Mouse (Mus musculus) thymus, adult 2 months (tissue): ENCODE results near the gene Hsp90aa1. TPM values are rescaled to one million over a fixed set of nuclear protein-coding genes. Genes with fewer than 3 reads are reported as not detected.
A peak's percentile ranks its signal among the peaks of the same experiment; 100 is the strongest.
"Not testable (repeated sequence)": the region's sequence is repeated elsewhere in the genome, so short reads cannot be mapped to it uniquely, and the experiment has no call there.

Experiments used
- DNase-seq: peaks from one replicate; pipeline ENCODE4 v3.0.0; 2021
- H3K27ac ChIP-seq: fragments of 200-500 bp; 2 replicates; pipeline ENCODE4 v1.5.1; 2012; ENCODE audit warnings: low read length, control low read depth; ENCODE audit not compliant: control insufficient read depth, insufficient read depth
- H3K27me3 ChIP-seq: fragments of 200-500 bp; 2 replicates; pipeline ENCODE4 v1.6.1; 2012; ENCODE audit warnings: mild to moderate bottlenecking, low read length, moderate library complexity, mixed read lengths; ENCODE audit not compliant: control insufficient read depth, insufficient read depth
- H3K36me3 ChIP-seq: fragments of 200-500 bp; 2 replicates; pipeline ENCODE4 v1.6.1; 2012; ENCODE audit warnings: mild to moderate bottlenecking, low read length, moderate library complexity; ENCODE audit not compliant: control insufficient read depth, insufficient read depth
- H3K4me1 ChIP-seq: fragments of 200-500 bp; replicated peaks from 2 replicates; pipeline ENCODE4 v1.6.1; 2012; ENCODE audit warnings: low read length; ENCODE audit not compliant: control insufficient read depth, insufficient read depth
- H3K4me3 ChIP-seq: fragments of 200-500 bp; 2 replicates; pipeline ENCODE4 v1.5.1; 2012; ENCODE audit warnings: mild to moderate bottlenecking, low read length, control low read depth, moderate library complexity; ENCODE audit not compliant: control insufficient read depth, insufficient read depth
- CTCF ChIP-seq: fragments of 200-500 bp; IDR thresholded peaks from 2 replicates; pipeline ENCODE4 v1.5.1; 2012; ENCODE audit warnings: mild to moderate bottlenecking, control low read depth, low read length, moderate library complexity, borderline replicate concordance; ENCODE audit not compliant: control insufficient read depth, poor library complexity, insufficient read depth; ENCODE audit errors: extremely low read depth
- POLR2A ChIP-seq: fragments of 200-500 bp; IDR thresholded peaks from 2 replicates; pipeline ENCODE4 v1.6.1; 2012; ENCODE audit warnings: mild to moderate bottlenecking, low read length, control low read depth, moderate library complexity; ENCODE audit not compliant: control insufficient read depth, poor library complexity, insufficient read depth; ENCODE audit errors: extremely low read depth
- WGBS: fragments of 180-500 bp; shearing (Covaris S2); methylation state at CpG from one replicate; pipeline ENCODE4 v1.1.7; 2018; 5-methylcytosine and 5-hydroxymethylcytosine counted together
- polyA plus RNA-seq: library from polyadenylated mRNA; depleted of rRNA; stranded (reverse); fragments of >200 nt; gene quantifications from 2 replicates; pipeline ENCODE4 v1.2.3, GENCODE M21; 2012; rRNA removed

The Hsp90aa1 gene
- 168 and 181 TPM in 2 replicates for polyA plus RNA-seq

DNA sequence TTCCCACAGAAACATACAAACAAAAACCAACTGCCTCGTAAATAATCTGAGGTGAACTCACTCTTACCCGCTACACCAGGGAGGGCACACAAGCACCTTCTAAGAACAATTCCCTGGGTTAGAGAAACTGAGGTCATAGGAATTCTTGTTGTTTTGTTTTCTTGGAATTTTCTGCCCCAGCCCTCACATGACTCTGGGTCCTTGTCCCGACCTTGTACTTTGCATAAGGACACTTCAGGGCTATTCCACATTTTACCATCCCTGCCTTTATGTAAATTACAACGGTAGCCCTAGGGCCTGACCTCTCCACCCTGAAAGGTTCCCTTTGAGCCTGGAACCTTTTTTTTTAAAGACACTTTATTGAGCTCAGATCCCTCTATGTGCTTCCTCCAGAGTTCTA lies at the start of gene Hsp90aa1:
Hsp90aa1 (minus strand) TSS at position 173 of the 400 bp plus-strand sequence.
- TF ChIP-seq CTCF (no peak), POLR2A (no peak)
- H3K4me1 ChIP-seq: peaks cover 26% of the 10 kb centered on the region
- no peak within 1 kb of the TSS for H3K4me3 ChIP-seq
- H3K36me3 ChIP-seq: no peaks in the 10 kb centered on the region
- H3K27me3 ChIP-seq: no peaks in the 10 kb centered on the region
- DNase-seq: no peak
- no peak within 1 kb of the TSS for H3K27ac ChIP-seq
- 75% methylated on average over 4 of the region's 4 CpGs for WGBS

DNA sequence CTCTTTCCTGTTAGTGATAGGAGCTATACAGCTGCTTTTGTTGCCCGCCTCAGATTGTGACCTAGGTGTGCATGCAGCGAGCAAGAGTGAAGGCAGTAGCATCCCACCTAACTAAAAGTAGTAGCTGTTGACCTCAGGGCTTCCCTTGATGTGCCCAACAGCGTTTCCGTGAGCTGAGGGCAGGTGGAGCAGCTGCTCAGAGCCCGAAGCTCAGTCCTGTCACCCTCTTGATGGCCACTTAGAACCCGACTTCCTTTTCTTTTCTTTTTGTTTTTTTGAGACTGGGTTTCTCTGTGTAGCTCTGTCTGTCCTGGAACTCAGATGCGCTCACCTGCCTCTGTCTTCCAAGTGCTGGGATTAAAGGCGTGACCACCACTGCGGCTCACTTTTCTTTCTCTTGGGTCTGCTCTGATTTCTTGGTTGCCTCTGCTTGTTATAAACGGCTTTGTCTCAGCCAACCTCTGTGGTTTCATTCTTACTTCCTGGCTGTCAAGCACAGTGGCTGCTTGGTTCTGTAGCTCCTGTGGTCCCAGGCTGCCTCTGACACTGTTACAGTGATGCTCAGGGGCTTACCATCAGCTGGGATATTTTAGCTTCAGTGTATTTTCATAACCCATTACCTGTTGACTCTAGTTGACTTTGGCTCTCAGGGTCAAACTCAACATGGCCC lies 48.4 kb upstream of the Hsp90aa1 start:
- 5% methylated on average over 10 of the region's 10 CpGs for WGBS
- Histone ChIP-seq H3K27me3 (no peaks in the 10 kb centered on the region), H3K36me3 (peaks cover 6% of the 10 kb centered on the region), H3K27ac (peak overlapping the region; percentile 40; the same call in 1 of the 2 replicates), H3K4me1 (peaks cover 18% of the 10 kb centered on the region), H3K4me3 (no peak overlapping the region)
- DNase-seq: peak; percentile 21
- TF ChIP-seq CTCF: no peak
- no peak for TF ChIP-seq POLR2A

DNA sequence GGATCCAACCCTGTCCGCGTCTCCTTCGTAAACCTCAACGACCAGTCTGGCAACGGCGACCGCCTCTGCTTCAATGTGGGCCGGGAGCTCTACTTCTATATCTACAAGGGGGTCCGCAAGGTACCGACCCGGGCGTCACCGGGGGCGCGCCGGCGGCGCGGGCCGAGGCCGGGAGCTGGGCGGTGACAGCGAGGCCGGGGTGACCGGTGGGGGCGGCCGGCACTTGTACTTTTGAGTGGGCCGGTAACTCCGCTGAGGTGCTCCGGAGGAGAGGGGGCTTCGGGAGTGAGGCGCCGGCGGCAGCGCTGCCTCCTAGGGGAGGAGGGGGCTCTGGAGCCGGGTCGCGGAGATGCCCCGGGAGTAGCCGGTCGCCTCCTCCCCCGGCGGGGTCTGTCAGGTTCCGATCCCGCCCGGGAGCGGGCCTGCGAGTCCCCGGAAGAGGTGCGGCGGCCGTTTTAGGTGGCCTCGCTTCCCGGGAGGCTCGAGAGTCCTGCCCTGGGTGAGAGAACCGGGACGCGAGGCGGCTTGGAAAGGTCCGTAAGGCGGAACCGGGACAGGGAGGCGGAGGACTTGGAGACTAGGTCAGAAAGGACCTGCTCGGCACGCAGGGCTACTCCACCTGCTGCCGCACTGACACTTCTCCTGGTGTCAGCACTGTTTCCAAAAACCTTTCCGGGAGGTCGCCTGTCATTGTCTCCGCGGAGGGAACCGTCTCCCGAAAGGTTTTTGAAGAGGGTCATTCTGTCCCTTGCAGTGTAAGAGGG lies 35.8 kb upstream of the Hsp90aa1 start:
- 0 out of 2 replicates have a peak overlapping the region, but pooled peaks have one; percentile 3 for H3K27ac ChIP-seq
- H3K4me3 ChIP-seq: peak overlapping the region; percentile 84
- H3K27me3 ChIP-seq: no peaks in the 10 kb centered on the region
- no peak for DNase-seq
- H3K4me1 ChIP-seq: peaks cover 9% of the 10 kb centered on the region
- TF ChIP-seq CTCF (no peak), POLR2A (no peak)
- WGBS: under 1% methylated on average over 72 of the region's 72 CpGs
- H3K36me3 ChIP-seq: no peaks in the 10 kb centered on the region; the same call in 1 of the 2 replicates

DNA sequence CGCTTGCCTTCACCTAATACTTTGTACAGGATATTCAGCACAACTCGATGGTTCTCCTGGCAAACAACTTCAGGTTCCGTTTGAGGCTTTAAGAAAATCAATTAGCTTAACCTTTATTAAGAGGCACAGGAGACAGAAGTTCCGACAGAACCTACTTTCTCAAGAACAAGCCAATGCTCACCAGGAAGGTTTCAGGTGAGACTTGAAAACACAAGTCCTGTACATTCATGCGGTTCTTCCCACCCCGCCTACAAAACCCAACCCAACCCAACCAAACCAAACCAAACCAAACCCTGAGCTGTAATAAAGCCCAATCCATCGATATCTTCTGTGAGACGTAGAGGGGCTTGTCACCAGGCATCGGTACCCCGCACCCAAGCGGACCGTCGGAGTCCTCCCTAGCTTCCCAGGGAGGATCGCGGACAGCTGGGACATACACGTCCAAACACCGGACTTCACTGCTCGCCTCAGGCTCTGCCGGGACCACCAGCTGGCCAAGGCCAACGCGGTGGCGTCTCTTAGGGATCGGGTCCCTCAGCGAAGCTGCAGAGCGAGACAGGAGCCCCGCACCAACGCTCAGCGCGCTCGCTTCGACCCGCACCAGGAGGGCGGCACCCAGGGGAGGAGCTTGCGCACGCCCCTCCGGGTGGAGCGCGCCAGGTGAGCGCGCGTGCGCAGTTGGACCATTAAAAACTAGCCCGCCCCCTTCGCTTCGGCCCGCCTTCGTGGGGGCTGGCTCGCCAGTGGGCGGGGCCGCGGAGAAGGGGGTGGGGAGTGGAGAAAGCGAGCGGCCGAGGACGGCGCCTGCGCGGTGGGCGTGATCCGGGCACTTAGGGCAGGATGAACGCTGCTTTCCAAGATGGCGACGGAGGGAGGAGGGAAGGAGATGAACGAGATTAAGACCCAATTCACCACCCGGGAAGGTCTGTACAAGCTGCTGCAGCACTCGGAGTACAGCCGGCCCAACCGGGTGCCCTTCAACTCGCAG lies 34.9 kb upstream of the Hsp90aa1 start, which contains the start of gene Wdr20:
Wdr20 (plus strand) TSS at position 775 of the 988 bp plus-strand sequence.
- Histone ChIP-seq H3K4me3 (peak within 1 kb of the TSS; percentile 84), H3K27ac (0 out of 2 replicates have a peak within 1 kb of the TSS, but pooled peaks have one; percentile 3), H3K36me3 (no peaks in the 10 kb centered on the region), H3K27me3 (no peaks in the 10 kb centered on the region), H3K4me1 (peaks cover 9% of the 10 kb centered on the region)
- TF ChIP-seq CTCF (peak; percentile 37; the same call in 1 of the 2 replicates), POLR2A (peak; percentile 75)
- peak; percentile 99 for DNase-seq
- under 1% methylated on average over 68 of the region's 69 CpGs for WGBS

DNA sequence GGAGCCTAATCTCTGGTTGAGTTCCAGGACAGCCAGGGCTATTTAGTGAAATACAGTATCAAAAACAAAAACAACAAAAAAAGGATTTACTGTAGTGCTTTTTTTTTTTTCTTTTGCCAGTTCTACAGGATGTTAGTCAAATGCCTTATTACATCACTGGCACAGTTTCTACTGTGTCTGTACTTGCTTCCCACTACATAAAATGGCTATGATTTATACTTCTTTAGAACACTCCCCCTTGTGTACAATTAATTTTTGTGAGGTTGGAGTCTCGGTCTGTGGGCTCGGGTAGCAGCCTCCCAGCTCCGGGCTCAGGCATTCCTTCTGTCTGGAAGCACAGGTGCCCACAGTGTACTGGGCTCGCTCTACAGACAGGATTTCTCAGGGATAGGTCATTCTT lies 34.1 kb upstream of the Hsp90aa1 start:
- DNase-seq: no peak
- TF ChIP-seq CTCF: no peak
- TF ChIP-seq POLR2A: no peak
- H3K36me3 ChIP-seq: no peaks in the 10 kb centered on the region
- H3K27ac ChIP-seq: no peak overlapping the region
- no peak overlapping the region for H3K4me3 ChIP-seq
- H3K27me3 ChIP-seq: no peaks in the 10 kb centered on the region
- peaks cover 9% of the 10 kb centered on the region for H3K4me1 ChIP-seq
- 9% methylated on average over 4 of the region's 4 CpGs for WGBS

DNA sequence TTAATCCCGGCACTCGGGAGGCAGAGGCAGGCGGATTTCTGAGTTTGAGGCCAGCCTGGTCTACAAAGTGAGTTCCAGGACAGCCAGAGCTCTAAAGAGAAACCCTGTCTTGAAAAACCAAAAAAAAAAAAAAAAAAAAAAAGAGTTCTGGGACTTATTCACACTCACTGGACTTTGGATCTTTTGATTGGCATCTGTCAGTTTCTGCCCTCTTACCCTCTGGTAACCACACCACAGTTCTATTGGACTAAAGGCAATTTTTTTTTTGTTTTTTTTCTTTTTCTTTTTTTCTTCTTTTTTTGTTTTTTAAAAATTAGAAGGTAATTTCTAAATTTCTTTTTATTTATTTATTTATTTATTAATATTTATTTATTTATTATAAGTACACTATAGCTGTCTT lies 30.7 kb upstream of the Hsp90aa1 start:
- H3K27ac ChIP-seq, H3K4me3 ChIP-seq, H3K27me3 ChIP-seq, H3K36me3 ChIP-seq, H3K4me1 ChIP-seq, DNase-seq: not testable (repeated sequence)
- 97% methylated on average over 3 of the region's 3 CpGs for WGBS
